Mouse (Mus musculus): ENCODE results near the gene Prdx1. TPM values are rescaled to one million over a fixed set of nuclear protein-coding genes. Genes with fewer than 3 reads are reported as not detected.
A peak's percentile ranks its signal among the peaks of the same experiment; 100 is the strongest.

Prdx1 gene
- polyA plus RNA-seq (2012; rRNA removed): 40.5 and 74.0 TPM in 2 replicates

DNA sequence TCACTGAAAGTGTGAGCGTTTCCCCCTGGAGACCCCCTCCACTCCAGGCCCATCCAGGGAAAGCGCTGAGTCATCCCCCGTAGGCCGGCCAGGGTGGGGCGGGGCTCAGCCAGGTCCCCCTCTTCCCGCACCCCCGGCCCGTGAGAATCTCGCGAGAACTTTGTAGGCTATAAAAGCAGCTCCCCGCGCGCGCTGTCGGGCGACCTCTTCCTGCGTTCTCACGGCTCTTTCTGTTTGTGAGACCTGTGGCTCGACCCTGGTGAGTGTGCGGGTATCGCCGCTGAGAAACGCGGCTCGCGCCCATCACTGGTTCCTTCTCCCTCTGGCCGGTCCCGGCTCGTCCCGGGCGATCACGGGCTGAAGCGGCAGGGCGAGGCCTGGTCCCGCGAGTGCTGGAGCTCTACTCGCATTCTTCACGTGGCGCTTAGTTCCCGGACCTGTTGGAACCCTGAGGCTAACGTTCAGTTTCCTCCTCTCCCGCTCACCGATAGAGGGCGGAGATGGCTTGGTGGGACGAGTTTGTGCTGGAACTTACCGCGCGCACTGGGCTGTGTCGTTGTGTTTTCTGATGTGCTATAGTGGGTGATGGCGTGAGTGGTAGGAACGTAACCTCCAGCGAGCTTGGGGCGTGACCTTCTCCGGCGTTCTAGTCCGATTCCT lies at the start of gene Prdx1:
Gene Prdx1, plus strand, starts transcription at position 143 of the 660 bp plus-strand sequence.
- peak within 1 kb of the TSS; percentile 83 for H3K27ac ChIP-seq (ENCODE audit: insufficient read depth, low read depth, low read length)
- under 1% methylated on average over 56 of the region's 56 CpGs for WGBS
- H3K4me3 ChIP-seq (ENCODE audit: low read depth, low read length): peak within 1 kb of the TSS; percentile 66
- peaks cover 8% of the 10 kb centered on the region; the same call in 1 of the 2 replicates for H3K4me1 ChIP-seq (ENCODE audit: control insufficient read depth, insufficient read depth, insufficient read length, low read length)
- H3K27me3 ChIP-seq (ENCODE audit: control insufficient read depth, insufficient read depth, low read length): no peaks in the 10 kb centered on the region
- TF ChIP-seq POLR2A (IDR thresholded peaks at IDR 0.05; ENCODE audit: low read depth, low read length) (peak; percentile 94), CTCF (IDR thresholded peaks at IDR 0.05; ENCODE audit: extremely low read depth, insufficient read length, insufficient replicate concordance, low read depth, low read length) (peak; percentile 64; the same call in 1 of the 2 replicates)
- H3K36me3 ChIP-seq (ENCODE audit: control insufficient read depth, insufficient read depth, low read length): peaks cover 19% of the 10 kb centered on the region

DNA sequence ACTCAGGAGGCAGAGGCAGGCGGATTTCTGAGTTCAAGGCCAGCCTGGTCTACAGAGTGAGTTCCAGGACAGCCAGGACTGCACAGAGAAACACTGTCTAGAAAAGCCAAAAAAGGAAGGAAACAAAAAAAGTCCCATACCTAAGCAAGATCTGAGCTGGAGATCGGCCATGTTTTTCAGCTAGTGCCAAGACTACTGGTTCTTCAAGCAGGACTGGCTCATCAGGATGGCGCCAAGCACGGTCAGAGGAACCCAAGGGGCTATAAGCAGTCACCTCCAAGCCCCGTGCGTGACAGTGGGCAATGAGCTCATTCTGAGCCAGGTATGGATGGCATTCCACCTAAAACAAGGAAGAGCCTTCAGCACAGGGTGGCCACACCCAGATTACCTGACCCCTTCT lies 46.5 kb upstream of the Prdx1 start:
- no peaks in the 10 kb centered on the region for H3K4me1 ChIP-seq (ENCODE audit: control insufficient read depth, insufficient read depth, insufficient read length, low read length)
- TF ChIP-seq POLR2A (IDR thresholded peaks at IDR 0.05; ENCODE audit: low read depth, low read length) (no peak), CTCF (IDR thresholded peaks at IDR 0.05; ENCODE audit: extremely low read depth, insufficient read length, insufficient replicate concordance, low read depth, low read length) (no peak)
- H3K27ac ChIP-seq (ENCODE audit: insufficient read depth, low read depth, low read length): no peak overlapping the region
- H3K4me3 ChIP-seq (ENCODE audit: low read depth, low read length): no peak overlapping the region
- peaks cover 77% of the 10 kb centered on the region for H3K36me3 ChIP-seq (ENCODE audit: control insufficient read depth, insufficient read depth, low read length)
- 89% methylated on average over 6 of the region's 6 CpGs for WGBS
- H3K27me3 ChIP-seq (ENCODE audit: control insufficient read depth, insufficient read depth, low read length): no peaks in the 10 kb centered on the region

DNA sequence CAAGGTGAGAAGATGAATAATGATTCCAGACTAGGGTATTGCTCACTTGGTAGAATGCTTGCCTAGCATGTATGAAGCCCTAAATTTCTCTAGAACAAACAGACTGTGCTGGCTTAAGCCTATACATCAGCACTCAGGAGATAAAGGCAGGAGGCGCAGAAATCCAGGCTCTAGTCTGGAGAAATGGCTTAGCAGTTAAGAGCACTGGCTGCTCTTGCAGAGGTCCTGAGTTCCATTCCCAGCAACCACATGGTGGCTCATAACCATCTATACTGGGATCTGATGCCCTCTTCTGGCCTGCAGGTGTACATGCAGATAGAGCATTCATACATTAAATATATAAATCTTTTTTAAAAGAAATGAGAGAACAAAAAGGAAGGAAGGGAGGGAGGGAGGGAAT lies 43.3 kb upstream of the Prdx1 start:
- 97% methylated on average over 1 of the region's 1 CpGs for WGBS

DNA sequence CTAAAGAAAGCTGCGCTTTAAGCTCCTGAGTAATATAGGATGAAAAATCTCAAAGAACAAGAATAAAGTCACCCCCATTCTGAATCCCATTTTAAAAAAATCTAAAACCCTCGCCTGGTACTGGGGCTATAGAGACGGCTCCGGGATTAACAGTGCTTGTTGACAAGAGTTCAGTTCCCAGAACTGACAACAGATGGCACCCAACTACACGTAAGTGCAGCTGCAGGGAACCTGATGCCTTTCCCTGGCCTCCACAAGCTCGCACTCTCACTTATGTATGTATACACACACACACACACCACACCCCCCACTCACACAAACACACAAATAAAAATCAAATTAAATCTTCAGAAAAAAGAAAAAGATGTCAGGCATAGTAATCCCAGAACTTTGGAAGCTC lies 41.0 kb upstream of the Prdx1 start:
- no peaks in the 10 kb centered on the region for H3K27me3 ChIP-seq (ENCODE audit: control insufficient read depth, insufficient read depth, low read length)
- H3K4me1 ChIP-seq (ENCODE audit: control insufficient read depth, insufficient read depth, insufficient read length, low read length): peaks cover 10% of the 10 kb centered on the region; the same call in 1 of the 2 replicates
- peaks cover 52% of the 10 kb centered on the region for H3K36me3 ChIP-seq (ENCODE audit: control insufficient read depth, insufficient read depth, low read length)
- TF ChIP-seq CTCF (IDR thresholded peaks at IDR 0.05; ENCODE audit: extremely low read depth, insufficient read length, insufficient replicate concordance, low read depth, low read length): peak; percentile 58; the same call in 1 of the 2 replicates
- TF ChIP-seq POLR2A (IDR thresholded peaks at IDR 0.05; ENCODE audit: low read depth, low read length): no peak
- 30% methylated on average over 6 of the region's 6 CpGs for WGBS
- H3K4me3 ChIP-seq (ENCODE audit: low read depth, low read length): no peak overlapping the region
- no peak overlapping the region for H3K27ac ChIP-seq (ENCODE audit: insufficient read depth, low read depth, low read length)

More for the DNA sequence above, 43.3 kb upstream of the Prdx1 start:
- H3K4me1 ChIP-seq (ENCODE audit: control insufficient read depth, insufficient read depth, insufficient read length, low read length): peaks cover 4% of the 10 kb centered on the region; the same call in 1 of the 2 replicates
- TF ChIP-seq CTCF (IDR thresholded peaks at IDR 0.05; ENCODE audit: extremely low read depth, insufficient read length, insufficient replicate concordance, low read depth, low read length): no peak
- TF ChIP-seq POLR2A (IDR thresholded peaks at IDR 0.05; ENCODE audit: low read depth, low read length): no peak
- H3K27ac ChIP-seq (ENCODE audit: insufficient read depth, low read depth, low read length): no peak overlapping the region
- H3K4me3 ChIP-seq (ENCODE audit: low read depth, low read length): no peak overlapping the region
- no peaks in the 10 kb centered on the region for H3K27me3 ChIP-seq (ENCODE audit: control insufficient read depth, insufficient read depth, low read length)
- H3K36me3 ChIP-seq (ENCODE audit: control insufficient read depth, insufficient read depth, low read length): peaks cover 62% of the 10 kb centered on the region

DNA sequence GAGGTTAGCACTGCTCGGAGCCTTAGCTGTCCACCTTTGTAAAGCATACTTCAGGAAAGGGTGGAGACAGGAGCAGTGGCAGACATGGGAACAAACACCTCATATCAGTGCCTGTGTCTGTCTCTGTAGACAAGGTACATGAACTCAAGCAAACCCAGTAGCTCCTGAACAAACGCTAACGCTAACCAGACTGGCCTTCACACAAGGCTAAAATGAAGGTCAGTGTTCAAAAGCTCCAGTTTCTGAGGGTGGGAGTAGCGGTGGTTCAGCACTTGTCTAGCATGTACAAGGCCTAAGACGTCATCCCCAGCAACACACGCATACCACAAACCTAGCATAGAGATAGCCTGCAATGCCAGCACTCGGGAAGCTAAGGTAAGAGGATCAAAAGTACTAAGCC lies 39.7 kb upstream of the Prdx1 start:
- H3K4me3 ChIP-seq (ENCODE audit: low read depth, low read length): no peak overlapping the region
- 52% methylated on average over 7 of the region's 7 CpGs for WGBS
- H3K36me3 ChIP-seq (ENCODE audit: control insufficient read depth, insufficient read depth, low read length): peaks cover 43% of the 10 kb centered on the region
- peaks cover 10% of the 10 kb centered on the region; the same call in 1 of the 2 replicates for H3K4me1 ChIP-seq (ENCODE audit: control insufficient read depth, insufficient read depth, insufficient read length, low read length)
- peak overlapping the region; percentile 9; the same call in 1 of the 2 replicates for H3K27ac ChIP-seq (ENCODE audit: insufficient read depth, low read depth, low read length)
- TF ChIP-seq CTCF (IDR thresholded peaks at IDR 0.05; ENCODE audit: extremely low read depth, insufficient read length, insufficient replicate concordance, low read depth, low read length) (no peak), POLR2A (IDR thresholded peaks at IDR 0.05; ENCODE audit: low read depth, low read length) (no peak)
- H3K27me3 ChIP-seq (ENCODE audit: control insufficient read depth, insufficient read depth, low read length): no peaks in the 10 kb centered on the region

DNA sequence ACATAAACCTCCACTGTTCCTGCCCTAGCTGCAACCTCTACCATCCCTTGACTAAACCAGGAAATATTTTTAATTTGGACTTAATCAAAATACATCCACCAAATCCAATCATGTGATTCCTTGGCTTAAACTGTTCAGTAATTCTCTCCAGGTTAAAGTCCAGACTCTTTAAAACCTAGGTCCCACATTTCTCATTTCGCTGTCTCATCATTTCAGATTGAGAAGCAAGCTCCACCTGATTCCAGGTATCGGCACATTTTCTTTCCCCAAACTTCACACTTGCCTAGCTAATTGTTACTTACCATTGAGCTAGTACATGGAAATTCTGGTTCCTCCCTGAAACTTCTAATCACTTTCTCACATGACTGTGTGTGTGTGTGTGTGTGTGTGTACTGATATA lies 35.9 kb upstream of the Prdx1 start:
- TF ChIP-seq POLR2A (IDR thresholded peaks at IDR 0.05; ENCODE audit: low read depth, low read length) (no peak), CTCF (IDR thresholded peaks at IDR 0.05; ENCODE audit: extremely low read depth, insufficient read length, insufficient replicate concordance, low read depth, low read length) (no peak)
- peak overlapping the region; percentile 48 for H3K4me3 ChIP-seq (ENCODE audit: low read depth, low read length)
- WGBS: 37% methylated on average over 2 of the region's 2 CpGs

DNA sequence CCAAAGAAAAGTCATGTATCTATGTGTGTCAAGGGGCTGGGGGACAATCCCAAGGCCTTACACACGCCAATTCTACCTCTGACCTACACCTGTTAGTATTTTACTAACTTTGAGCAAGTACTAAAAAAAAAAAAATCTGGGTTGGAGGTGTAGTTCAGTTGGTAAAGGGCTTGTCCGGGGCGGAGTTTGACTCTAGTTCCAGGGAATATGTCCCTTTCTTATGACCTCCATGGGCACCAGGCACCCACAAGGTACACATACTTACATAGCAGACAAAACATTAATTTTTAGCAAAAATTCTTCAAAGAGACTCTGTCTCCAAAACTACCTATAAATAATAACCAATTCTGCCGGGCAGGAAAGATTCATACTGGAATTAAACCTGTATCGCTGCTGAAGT lies 35.0 kb upstream of the Prdx1 start:
- no peaks in the 10 kb centered on the region for H3K27me3 ChIP-seq (ENCODE audit: control insufficient read depth, insufficient read depth, low read length)
- peaks cover 13% of the 10 kb centered on the region for H3K36me3 ChIP-seq (ENCODE audit: control insufficient read depth, insufficient read depth, low read length)
- WGBS: 6% methylated on average over 5 of the region's 5 CpGs
- peaks cover 13% of the 10 kb centered on the region; the same call in 1 of the 2 replicates for H3K4me1 ChIP-seq (ENCODE audit: control insufficient read depth, insufficient read depth, insufficient read length, low read length)
- H3K4me3 ChIP-seq (ENCODE audit: low read depth, low read length): peak overlapping the region; percentile 96; the same call in 1 of the 2 replicates
- no peak for TF ChIP-seq CTCF (IDR thresholded peaks at IDR 0.05; ENCODE audit: extremely low read depth, insufficient read length, insufficient replicate concordance, low read depth, low read length)
- TF ChIP-seq POLR2A (IDR thresholded peaks at IDR 0.05; ENCODE audit: low read depth, low read length): no peak
- peak overlapping the region; percentile 93 for H3K27ac ChIP-seq (ENCODE audit: insufficient read depth, low read depth, low read length)

More for the DNA sequence above, 35.9 kb upstream of the Prdx1 start:
- peak overlapping the region; percentile 93 for H3K27ac ChIP-seq (ENCODE audit: insufficient read depth, low read depth, low read length)
- peaks cover 18% of the 10 kb centered on the region for H3K36me3 ChIP-seq (ENCODE audit: control insufficient read depth, insufficient read depth, low read length)
- H3K27me3 ChIP-seq (ENCODE audit: control insufficient read depth, insufficient read depth, low read length): no peaks in the 10 kb centered on the region
- H3K4me1 ChIP-seq (ENCODE audit: control insufficient read depth, insufficient read depth, insufficient read length, low read length): peaks cover 10% of the 10 kb centered on the region; the same call in 1 of the 2 replicates

Data from small intestine, adult 2 months (tissue).